Mouse (Mus musculus) G1E (cell line): ENCODE measurements around the gene Mup18. TPM values are rescaled to one million over a fixed set of nuclear protein-coding genes. Genes with fewer than 3 reads are reported as not detected.
"Not testable (repeated sequence)": the region's sequence is repeated elsewhere in the genome, so short reads cannot be mapped to it uniquely, and the experiment has no call there.

Experiments used
- ATAC-seq: 2 replicates; pipeline ENCODE4 v1.8.0; 2016; ENCODE audit warnings: mild to moderate bottlenecking; ENCODE audit not compliant: insufficient number of reproducible peaks, poor library complexity, low FRiP score, severe bottlenecking; ENCODE audit errors: extremely low read depth
- DNase-seq: peaks from one replicate; pipeline ENCODE4 v3.0.0; 2012; ENCODE audit warnings: low spot score
- H3K27me3 ChIP-seq: 2 replicates; pipeline ENCODE4 v1.6.1; 2012; ENCODE audit warnings: mild to moderate bottlenecking, low read length, inconsistent platforms; ENCODE audit not compliant: insufficient read depth
- H3K36me3 ChIP-seq: replicated peaks from 2 replicates; pipeline ENCODE3; 2012; ENCODE audit warnings: mild to moderate bottlenecking, inconsistent platforms
- H3K4me1 ChIP-seq: 2 replicates; pipeline ENCODE4 v1.6.1; 2012; ENCODE audit warnings: low read depth, low read length, inconsistent platforms, mixed read lengths; ENCODE audit not compliant: insufficient read depth
- H3K4me3 ChIP-seq: 2 replicates; pipeline ENCODE4 v1.5.1; 2012; ENCODE audit warnings: low read depth, mild to moderate bottlenecking, inconsistent platforms, low read length, moderate library complexity, mixed read lengths
- H3K9me3 ChIP-seq: replicated peaks from 2 replicates; pipeline ENCODE4 v1.6.1; 2012; ENCODE audit warnings: inconsistent platforms
- polyA plus RNA-seq: library from polyadenylated mRNA; stranded (reverse); fragments of >175 nt; gene quantifications from 2 replicates; pipeline ENCODE4 v1.2.3, GENCODE M21; 2012
- total RNA-seq, 2 experiments: library from RNA; stranded (forward) in 1 of 2; stranded (reverse) in 1 of 2; fragments of 200-1000 nt in 1 of 2; fragments of >200 nt in 1 of 2; fragmentation: Nextera tagmentation in 1 of 2; gene quantifications; 2 replicates each; pipeline ENCODE4 v1.2.3; 2014 to 2017

Gene Mup18
- not detected in 2 replicates for total RNA-seq (2014; fragmentation: Nextera tagmentation)
- total RNA-seq (2017) = not detected in 2 replicates
- polyA plus RNA-seq = not detected in 2 replicates

GRCm38 (mm10) chr4:61674036-61674435 is at the start of gene Mup18:
TSS of gene Mup18 (minus strand) at chr4:61674136.
- not testable (repeated sequence) for ATAC-seq, H3K9me3 ChIP-seq, DNase-seq, H3K4me1 ChIP-seq, H3K27me3 ChIP-seq, H3K36me3 ChIP-seq, H3K4me3 ChIP-seq

- not testable (repeated sequence) for H3K36me3 ChIP-seq, DNase-seq, H3K27me3 ChIP-seq, ATAC-seq, H3K4me1 ChIP-seq, H3K4me3 ChIP-seq, H3K9me3 ChIP-seq
Measured at GRCm38 (mm10) chr4:61714296-61714695, 40.4 kb upstream of the Mup18 start.

Other genes with a start within 250 kb of the Mup18 start
- gene Mup15, start 234.4 kb downstream of the Mup18 start, total RNA-seq (2014; fragmentation: Nextera tagmentation) = not detected in 2 replicates
- gene Mup15, start 234.4 kb downstream of the Mup18 start, total RNA-seq (2017) = not detected in 2 replicates
- gene Mup15, start 234.4 kb downstream of the Mup18 start, polyA plus RNA-seq = not detected in 2 replicates
- not detected in 2 replicates for gene Mup16, start 154.6 kb downstream of the Mup18 start, total RNA-seq (2014; fragmentation: Nextera tagmentation)
- not detected in 2 replicates for gene Mup16, start 154.6 kb downstream of the Mup18 start, total RNA-seq (2017)
- gene Mup16, start 154.6 kb downstream of the Mup18 start, polyA plus RNA-seq = not detected in 2 replicates
- gene Mup17, start 78.3 kb downstream of the Mup18 start, total RNA-seq (2014; fragmentation: Nextera tagmentation) = not detected in 2 replicates
- not detected in 2 replicates for gene Mup17, start 78.3 kb downstream of the Mup18 start, total RNA-seq (2017)
- not detected in 2 replicates for gene Mup17, start 78.3 kb downstream of the Mup18 start, polyA plus RNA-seq
- gene Mup19, start 108.1 kb upstream of the Mup18 start, total RNA-seq (2014; fragmentation: Nextera tagmentation) = not detected in 2 replicates
- not detected in 2 replicates for gene Mup19, start 108.1 kb upstream of the Mup18 start, total RNA-seq (2017)
- not detected in 2 replicates for gene Mup19, start 108.1 kb upstream of the Mup18 start, polyA plus RNA-seq
- gene Mup5, start 161.1 kb upstream of the Mup18 start, total RNA-seq (2014; fragmentation: Nextera tagmentation) = not detected in 2 replicates
- gene Mup5, start 161.1 kb upstream of the Mup18 start, total RNA-seq (2017) = not detected in 2 replicates
- gene Mup5, start 161.1 kb upstream of the Mup18 start, polyA plus RNA-seq = not detected in 2 replicates